Mouse (Mus musculus): ENCODE results near the gene Slc12a7.

The Slc12a7 gene

GRCm38 (mm10) chr13:73764256-73764775 lies 31.4 kb downstream of the Slc12a7 start:
- no peak for DNase-seq

GRCm38 (mm10) chr13:73765393-73765792 lies 32.5 kb downstream of the Slc12a7 start:
- DNase-seq = no peak

- no peak for DNase-seq
Measured at GRCm38 (mm10) chr13:73767224-73767623, 34.3 kb downstream of the Slc12a7 start.

- no peak for DNase-seq
Measured at GRCm38 (mm10) chr13:73767754-73768153, 34.9 kb downstream of the Slc12a7 start.

- no peak for DNase-seq
Measured at GRCm38 (mm10) chr13:73768311-73768710, 35.4 kb downstream of the Slc12a7 start.

GRCm38 (mm10) chr13:73769916-73770682 lies 37.2 kb downstream of the Slc12a7 start:
- DNase-seq = no peak

- no peak for DNase-seq
Measured at GRCm38 (mm10) chr13:73771131-73771530, 38.2 kb downstream of the Slc12a7 start.

- no peak for DNase-seq
Measured at GRCm38 (mm10) chr13:73772655-73773054, 39.8 kb downstream of the Slc12a7 start.

GRCm38 (mm10) chr13:73773519-73774205 lies 40.8 kb downstream of the Slc12a7 start:
- peak; percentile 9 for DNase-seq

GRCm38 (mm10) chr13:73775786-73776185 lies 42.9 kb downstream of the Slc12a7 start:
- DNase-seq = no peak

- DNase-seq = no peak
Measured at GRCm38 (mm10) chr13:73777578-73777977, 44.7 kb downstream of the Slc12a7 start.

- no peak for DNase-seq
Measured at GRCm38 (mm10) chr13:73782486-73782885, 49.6 kb downstream of the Slc12a7 start.

GRCm38 (mm10) chr13:73792176-73792575 lies 59.3 kb downstream of the Slc12a7 start:
- no peak for DNase-seq

- DNase-seq = no peak
Measured at GRCm38 (mm10) chr13:73793171-73793570, 60.3 kb downstream of the Slc12a7 start.

GRCm38 (mm10) chr13:73799110-73799509 lies 66.2 kb downstream of the Slc12a7 start:
- DNase-seq = no peak

- peak; percentile 40 for DNase-seq
Measured at GRCm38 (mm10) chr13:73803450-73804178, 70.7 kb downstream of the Slc12a7 start.

- no peak for DNase-seq
Measured at GRCm38 (mm10) chr13:73804914-73805313, 72.0 kb downstream of the Slc12a7 start.

GRCm38 (mm10) chr13:73812936-73813335 lies 80.0 kb downstream of the Slc12a7 start:
- DNase-seq = no peak

GRCm38 (mm10) chr13:73814181-73814580 lies 81.3 kb downstream of the Slc12a7 start:
- DNase-seq = no peak

- DNase-seq = no peak
Measured at GRCm38 (mm10) chr13:73816338-73816737, 83.4 kb downstream of the Slc12a7 start.

GRCm38 (mm10) chr13:73818921-73819320 lies 86.0 kb downstream of the Slc12a7 start:
- no peak for DNase-seq

GRCm38 (mm10) chr13:73821251-73821650 lies 88.4 kb downstream of the Slc12a7 start:
- no peak for DNase-seq

- DNase-seq = peak; percentile 53
Measured at GRCm38 (mm10) chr13:73822187-73822800, 89.4 kb downstream of the Slc12a7 start.
